Mouse (Mus musculus) erythroid progenitor cell, adult 5-6 weeks (primary cell): ENCODE data around the gene Polr3b. TPM values are rescaled to one million over a fixed set of nuclear protein-coding genes. Genes with fewer than 3 reads are reported as not detected.

Source experiments
- ATAC-seq: replicated peaks from 2 replicates; pipeline ENCODE4 v1.8.0; 2016; ENCODE audit warnings: moderate number of reproducible peaks, mild to moderate bottlenecking, moderate TSS enrichment, inconsistent platforms; ENCODE audit not compliant: poor library complexity, low FRiP score, severe bottlenecking
- total RNA-seq, 2 experiments: library from RNA; stranded (forward) in 1 of 2; stranded (reverse) in 1 of 2; fragments of 150-400 nt in 1 of 2; fragments of 186-747, 209-891 nt in 1 of 2; gene quantifications; 2 replicates each; pipeline versions ENCODE4 v1.2.3 to v1.2.4; 2015 to 2017; ENCODE audit warnings: low replicate concordance in 2 of 2

The Polr3b gene
- total RNA-seq, 2 experiments from 2014 or later, result 19.3 to 28.9 TPM

GRCm38 (mm10) chr10:84755786-84756203 lies 133.7 kb downstream of the Polr3b start, which contains the start of gene Rfx4:
Gene Rfx4, plus strand, starts transcription at chr10:84756062.
- ATAC-seq, result no peak

DNA sequence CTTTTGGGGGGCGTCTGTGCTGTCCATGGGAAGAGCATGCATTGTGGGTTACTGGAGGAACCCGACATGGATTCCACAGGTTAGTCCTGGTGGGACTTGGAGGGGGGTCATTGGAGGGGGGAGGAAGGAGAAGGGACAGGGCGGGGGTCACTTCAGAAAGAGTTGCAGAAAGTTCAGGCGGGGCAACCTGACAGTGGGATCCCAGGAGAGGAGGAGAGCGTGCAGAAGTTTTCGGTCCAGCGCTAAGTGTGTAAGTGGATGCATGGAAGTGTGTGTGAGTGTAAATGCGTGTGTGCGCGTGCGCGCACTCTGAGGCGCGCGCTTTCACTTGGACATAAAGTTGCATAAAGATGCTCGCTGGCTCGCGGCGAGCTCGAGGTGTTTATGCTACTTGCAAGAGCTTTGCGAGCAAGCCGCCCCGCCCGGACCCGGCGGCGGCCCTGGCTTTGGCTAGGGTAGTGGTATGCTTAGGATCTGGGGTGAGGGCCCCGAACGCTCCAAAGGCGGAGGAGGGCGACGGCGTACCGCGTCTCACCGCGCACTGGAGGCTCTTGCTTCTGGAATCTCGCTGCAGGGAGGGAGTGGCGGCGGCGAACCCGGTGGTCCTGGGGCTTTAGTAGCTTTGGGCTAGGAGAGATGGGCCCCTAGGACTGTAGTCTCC lies 134.5 kb downstream of the Polr3b start:
- no peak for ATAC-seq

DNA sequence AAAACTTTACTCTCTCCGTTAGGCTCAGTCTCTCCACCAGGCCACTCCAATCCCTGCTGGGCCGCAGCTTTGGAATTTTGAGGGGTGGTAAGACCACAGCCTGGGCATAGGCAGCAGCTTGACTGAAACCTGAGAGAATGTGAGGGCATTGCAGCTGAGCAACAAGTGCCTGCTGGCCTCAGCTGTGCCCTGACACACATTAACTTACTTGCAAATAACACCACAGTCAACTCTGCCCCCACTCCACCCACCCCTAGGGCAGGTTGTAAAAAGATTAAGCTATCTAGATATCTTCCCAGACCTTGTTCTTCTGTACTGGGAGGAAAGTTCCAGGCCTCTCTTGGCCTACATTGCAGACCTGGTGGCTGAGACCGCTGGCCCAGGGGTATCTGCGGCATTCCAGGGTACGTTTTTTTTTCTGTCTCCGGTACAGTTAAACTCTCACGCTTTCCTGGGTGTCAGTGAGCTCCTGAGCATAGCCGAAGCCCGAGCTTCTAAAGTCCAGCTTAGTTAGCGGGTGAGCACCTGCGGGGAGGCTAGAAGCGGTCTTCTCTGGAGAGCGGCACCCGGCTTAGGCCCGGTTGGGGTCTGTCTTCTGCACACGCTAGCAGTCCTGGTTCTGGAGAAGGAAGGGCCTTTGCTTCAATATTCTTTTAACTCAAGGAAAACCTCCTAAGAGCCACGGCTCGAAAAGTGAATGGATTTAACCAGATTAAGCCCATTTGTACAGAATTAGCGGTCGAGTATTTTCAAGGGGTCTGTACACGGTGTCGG lies 135.5 kb downstream of the Polr3b start:
- ATAC-seq, result no peak

DNA sequence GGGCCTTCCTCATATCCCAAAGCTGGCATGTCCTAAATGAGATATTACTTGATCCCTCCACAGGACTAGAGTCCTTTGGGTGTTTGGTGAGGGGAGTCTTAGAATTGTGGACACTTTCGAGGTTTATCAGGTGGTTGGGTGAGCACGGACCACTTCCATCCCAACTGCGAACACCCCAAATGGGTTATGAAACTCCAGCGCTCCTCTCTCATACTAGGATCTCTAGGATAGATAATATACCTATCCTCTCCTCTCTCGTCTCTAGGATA lies 136.0 kb downstream of the Polr3b start:
- ATAC-seq, result no peak

GRCm38 (mm10) chr10:84758483-84759431 lies 136.7 kb downstream of the Polr3b start:
- no peak for ATAC-seq

- ATAC-seq, result no peak
Measured at GRCm38 (mm10) chr10:84759511-84760117, 137.5 kb downstream of the Polr3b start.

DNA sequence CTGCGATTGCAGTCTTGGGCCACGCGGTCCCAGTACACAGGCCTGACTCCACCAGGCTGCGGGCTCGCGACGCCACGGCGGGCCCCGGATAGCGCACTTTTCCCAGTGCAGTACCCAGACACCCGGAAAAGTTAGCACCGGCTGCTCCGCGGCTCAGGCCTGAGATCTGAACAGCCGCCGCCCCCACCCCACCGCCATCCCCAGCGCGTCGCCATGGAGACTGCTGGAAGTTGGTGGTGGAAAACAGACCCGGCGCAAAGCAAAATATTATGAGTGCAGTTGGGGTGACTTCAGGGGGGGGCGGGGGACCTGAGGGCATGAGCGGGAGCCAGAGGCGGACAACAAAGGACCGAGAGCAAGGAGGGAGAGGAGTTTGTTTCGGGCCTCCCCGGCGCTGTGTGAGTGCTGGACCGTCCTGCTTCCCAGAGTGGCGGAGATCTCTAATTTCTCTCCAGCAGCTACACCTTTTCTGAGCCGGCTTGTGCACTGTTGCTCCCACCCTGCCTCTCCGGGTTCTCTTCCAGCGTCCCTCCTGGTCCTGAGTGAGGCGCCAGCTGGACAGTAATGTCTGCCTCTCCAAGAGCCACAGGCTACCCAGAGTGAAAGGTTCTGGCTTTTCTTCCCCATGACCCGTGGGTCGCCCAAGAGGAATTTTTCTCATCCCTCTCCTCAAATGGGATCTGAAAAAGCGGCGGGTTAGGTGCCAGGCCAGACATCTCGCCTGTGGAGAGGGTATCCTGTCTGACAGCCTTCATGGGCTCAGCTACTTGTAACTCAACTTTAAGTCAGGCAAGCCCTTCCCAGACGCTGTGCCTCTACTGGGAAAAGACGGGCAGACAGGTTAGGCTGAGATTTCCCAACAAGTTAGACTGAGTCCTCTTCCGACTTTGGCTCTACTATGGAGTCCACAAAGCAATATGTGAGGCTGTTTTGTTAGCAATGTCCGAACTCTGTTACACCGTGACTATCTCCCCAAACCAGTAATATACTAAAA lies 138.3 kb downstream of the Polr3b start:
- ATAC-seq, result no peak

DNA sequence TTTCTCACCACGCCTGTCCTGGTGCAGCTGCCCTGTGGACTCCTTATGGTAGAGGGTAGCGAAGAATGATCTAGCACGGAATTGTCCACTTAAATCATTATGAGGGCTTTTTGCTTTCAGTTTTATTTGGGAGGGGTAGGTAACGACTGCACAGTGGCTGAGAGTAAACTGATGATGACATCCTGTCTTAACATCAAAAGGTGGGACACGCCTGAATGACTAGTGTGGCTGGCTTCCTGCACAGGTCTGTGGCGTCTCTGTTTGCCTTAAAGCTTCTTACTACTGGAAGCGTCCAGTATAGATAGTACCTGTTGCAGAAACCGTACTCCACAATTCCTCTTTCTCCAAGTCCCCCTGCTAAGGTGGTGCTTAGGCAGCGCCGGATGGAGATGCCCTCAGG lies 146.7 kb downstream of the Polr3b start:
- ATAC-seq, result no peak

DNA sequence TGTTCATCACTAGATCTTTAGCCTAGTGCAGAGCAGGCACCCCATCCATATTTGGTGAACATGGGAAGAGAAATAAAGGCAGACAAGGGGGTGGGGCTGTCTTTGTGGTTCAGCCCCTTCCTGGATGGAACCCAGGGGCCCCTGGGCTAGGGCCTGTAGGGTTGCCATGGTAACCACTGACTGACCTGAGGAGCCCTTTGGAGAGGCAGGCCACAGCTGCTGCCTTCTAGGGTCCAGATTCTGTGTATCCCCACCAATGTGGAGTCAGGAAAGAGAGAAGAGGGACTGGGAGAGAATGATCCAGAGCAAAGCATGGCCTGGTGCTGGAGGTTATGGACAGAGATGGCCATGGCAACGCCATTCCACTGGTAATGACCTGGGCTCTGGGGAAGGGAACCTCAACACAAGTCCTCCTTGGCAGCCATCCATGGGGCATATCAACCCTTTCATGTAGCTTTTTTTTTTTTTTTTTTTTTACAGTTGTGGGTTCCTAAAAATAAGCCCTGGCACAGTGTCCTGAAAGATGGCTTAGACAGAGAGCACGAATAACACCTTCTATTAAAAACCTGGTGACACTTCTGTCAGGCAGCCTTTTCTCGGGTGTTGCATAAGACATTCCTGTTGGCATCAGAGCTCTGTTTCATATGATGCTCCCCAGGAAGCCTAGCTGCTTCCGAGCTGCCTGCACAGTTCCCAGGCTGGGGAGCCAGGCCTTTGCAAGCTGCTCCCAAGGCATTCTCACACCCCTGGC lies 150.5 kb downstream of the Polr3b start:
- no peak for ATAC-seq

- ATAC-seq, result no peak
Measured at GRCm38 (mm10) chr10:84773889-84774288, 151.8 kb downstream of the Polr3b start.

- ATAC-seq, result no peak
Measured at GRCm38 (mm10) chr10:84774573-84774972, 152.5 kb downstream of the Polr3b start.

Other genes starting within 250 kb of the Polr3b start
- 2.1 and 4.0 TPM in 2 replicates for gene Nuak1, start 181.7 kb upstream of the Polr3b start, total RNA-seq (2015; ENCODE audit: low replicate concordance)
- gene Nuak1, start 181.7 kb upstream of the Polr3b start, total RNA-seq (2017; ENCODE audit: low replicate concordance), result 0.64 and 1.4 TPM in 2 replicates
- 17.7 and 20.5 TPM in 2 replicates for gene Ckap4, start 88.2 kb upstream of the Polr3b start, total RNA-seq (2015; ENCODE audit: low replicate concordance)
- 13.2 and 14.5 TPM in 2 replicates for gene Ckap4, start 88.2 kb upstream of the Polr3b start, total RNA-seq (2017; ENCODE audit: low replicate concordance)
- 31.4 and 42.8 TPM in 2 replicates for gene Tcp11l2, start 45.7 kb upstream of the Polr3b start, total RNA-seq (2015; ENCODE audit: low replicate concordance)
- 11.3 and 25.4 TPM in 2 replicates for gene Tcp11l2, start 45.7 kb upstream of the Polr3b start, total RNA-seq (2017; ENCODE audit: low replicate concordance)
- gene Rfx4, start 133.8 kb downstream of the Polr3b start, total RNA-seq (2015; ENCODE audit: low replicate concordance), result not detected in 2 replicates
- gene Rfx4, start 133.8 kb downstream of the Polr3b start, total RNA-seq (2017; ENCODE audit: low replicate concordance), result not detected in 2 replicates